Mouse (Mus musculus) hindbrain, embryonic 10.5 days (tissue): ENCODE data around the gene Teddm1b. TPM values are rescaled to one million over a fixed set of nuclear protein-coding genes. Genes with fewer than 3 reads are reported as not detected.
"Not testable (repeated sequence)": the region's sequence is repeated elsewhere in the genome, so short reads cannot be mapped to it uniquely, and the experiment has no call there.

Source experiments
- DNase-seq: peaks from one replicate; pipeline ENCODE4 v3.0.0-alpha.2; 2017; ENCODE audit warnings: low spot score
- H3K27ac ChIP-seq: fragments of 300-500 bp; sonication (generic); 2 replicates; pipeline ENCODE4 v1.5.1; 2016; ENCODE audit warnings: mild to moderate bottlenecking, moderate library complexity
- H3K27me3 ChIP-seq: fragments of 300-500 bp; sonication (generic); 2 replicates; pipeline ENCODE4 v1.6.1; 2016; ENCODE audit warnings: mild to moderate bottlenecking; ENCODE audit not compliant: poor library complexity, insufficient read depth, severe bottlenecking
- H3K36me3 ChIP-seq: fragments of 300-500 bp; sonication (generic); 2 replicates; pipeline ENCODE4 v1.6.1; 2016; ENCODE audit warnings: mild to moderate bottlenecking, moderate library complexity
- H3K4me1 ChIP-seq: fragments of 300-500 bp; sonication (generic); replicated peaks from 2 replicates; pipeline ENCODE4 v1.6.1; 2016; ENCODE audit warnings: mild to moderate bottlenecking
- H3K4me3 ChIP-seq: fragments of 300-500 bp; sonication (generic); 2 replicates; pipeline ENCODE4 v1.5.1; 2016; ENCODE audit warnings: mild to moderate bottlenecking, moderate library complexity
- H3K9me3 ChIP-seq: fragments of 300-500 bp; sonication (generic); 2 replicates; pipeline ENCODE4 v1.6.1; 2016; ENCODE audit warnings: mild to moderate bottlenecking, moderate library complexity
- WGBS: fragments of 180-500 bp; shearing (Covaris S2); methylation state at CpG from one replicate; pipeline ENCODE4 v1.1.7; 2016; 5-methylcytosine and 5-hydroxymethylcytosine counted together
- polyA plus RNA-seq: library from polyadenylated mRNA; unstranded; fragments of >200 nt; fragmentation: Nextera tagmentation; extraction: Ambion mirVana; gene quantifications from 2 replicates; pipeline ENCODE4 v1.2.1, GENCODE M21; 2016

Gene Teddm1b
- 0.56 and 0.58 TPM in 2 replicates for polyA plus RNA-seq

GRCm38 (mm10) chr1:153874045-153874444 is at the start of gene Teddm1b:
Gene Teddm1b (plus strand): TSS chr1:153874345.
- H3K27ac ChIP-seq: no peak within 1 kb of the TSS
- H3K36me3 ChIP-seq: no peaks in the 10 kb centered on the region
- H3K4me1 ChIP-seq: no peaks in the 10 kb centered on the region
- no peaks in the 10 kb centered on the region for H3K27me3 ChIP-seq
- H3K4me3 ChIP-seq: no peak within 1 kb of the TSS
- no peak for DNase-seq
- WGBS: 90% methylated on average over 6 of the region's 6 CpGs
- H3K9me3 ChIP-seq: no peaks in the 10 kb centered on the region

- no peaks in the 10 kb centered on the region for H3K4me1 ChIP-seq
- H3K4me3 ChIP-seq: no peak overlapping the region
- H3K27ac ChIP-seq: no peak overlapping the region
- H3K27me3 ChIP-seq: no peaks in the 10 kb centered on the region
- no peak for DNase-seq
- H3K9me3 ChIP-seq: no peaks in the 10 kb centered on the region
- WGBS: 84% methylated on average over 4 of the region's 4 CpGs
- no peaks in the 10 kb centered on the region for H3K36me3 ChIP-seq
Observed at GRCm38 (mm10) chr1:153830746-153831145, 43.4 kb upstream of the Teddm1b start.

- no peaks in the 10 kb centered on the region for H3K9me3 ChIP-seq
- 87% methylated on average over 4 of the region's 4 CpGs for WGBS
- no peak overlapping the region for H3K4me3 ChIP-seq
- H3K27ac ChIP-seq: no peak overlapping the region
- no peaks in the 10 kb centered on the region for H3K4me1 ChIP-seq
- H3K27me3 ChIP-seq: no peaks in the 10 kb centered on the region
- no peaks in the 10 kb centered on the region for H3K36me3 ChIP-seq
- DNase-seq: no peak
Observed at GRCm38 (mm10) chr1:153836036-153836435, 38.1 kb upstream of the Teddm1b start.

GRCm38 (mm10) chr1:153842121-153842740 is 31.9 kb upstream of the Teddm1b start:
- DNase-seq: no peak
- Histone ChIP-seq H3K27me3 (no peaks in the 10 kb centered on the region), H3K4me3 (no peak overlapping the region), H3K27ac (no peak overlapping the region), H3K36me3 (no peaks in the 10 kb centered on the region), H3K4me1 (no peaks in the 10 kb centered on the region), H3K9me3 (no peaks in the 10 kb centered on the region)
- WGBS: 90% methylated on average over 11 of the region's 11 CpGs

GRCm38 (mm10) chr1:153844042-153844441 is 30.1 kb upstream of the Teddm1b start, which contains the start of gene Rgsl1:
Gene Rgsl1 (minus strand): TSS chr1:153844142.
- Histone ChIP-seq H3K36me3 (no peaks in the 10 kb centered on the region), H3K27ac (no peak within 1 kb of the TSS), H3K27me3 (no peaks in the 10 kb centered on the region), H3K4me3 (no peak within 1 kb of the TSS), H3K9me3 (no peaks in the 10 kb centered on the region), H3K4me1 (no peaks in the 10 kb centered on the region)
- DNase-seq: no peak
- WGBS: 97% methylated on average over 8 of the region's 8 CpGs

GRCm38 (mm10) chr1:153846420-153846819 is 27.7 kb upstream of the Teddm1b start:
- Histone ChIP-seq H3K27me3 (no peaks in the 10 kb centered on the region), H3K27ac (no peak overlapping the region), H3K4me1 (no peaks in the 10 kb centered on the region), H3K36me3 (no peaks in the 10 kb centered on the region), H3K9me3 (no peaks in the 10 kb centered on the region), H3K4me3 (no peak overlapping the region)
- no peak for DNase-seq
- 90% methylated on average over 7 of the region's 7 CpGs for WGBS

GRCm38 (mm10) chr1:153846867-153847266 is 27.3 kb upstream of the Teddm1b start:
- H3K9me3 ChIP-seq: no peaks in the 10 kb centered on the region
- no peak for DNase-seq
- no peak overlapping the region for H3K27ac ChIP-seq
- no peaks in the 10 kb centered on the region for H3K36me3 ChIP-seq
- H3K4me1 ChIP-seq: no peaks in the 10 kb centered on the region
- H3K4me3 ChIP-seq: no peak overlapping the region
- WGBS: 30% methylated on average over 6 of the region's 6 CpGs
- H3K27me3 ChIP-seq: no peaks in the 10 kb centered on the region

GRCm38 (mm10) chr1:153852696-153853095 is 21.4 kb upstream of the Teddm1b start:
- not testable (repeated sequence) for H3K27ac ChIP-seq, H3K36me3 ChIP-seq, H3K9me3 ChIP-seq, H3K27me3 ChIP-seq, H3K4me1 ChIP-seq, H3K4me3 ChIP-seq, DNase-seq
- WGBS: 86% methylated on average over 7 of the region's 7 CpGs

GRCm38 (mm10) chr1:153855946-153856345 is 18.2 kb upstream of the Teddm1b start:
- no peaks in the 10 kb centered on the region for H3K36me3 ChIP-seq
- 81% methylated on average over 8 of the region's 8 CpGs for WGBS
- H3K4me3 ChIP-seq: no peak overlapping the region

GRCm38 (mm10) chr1:153880391-153880790 is 6.2 kb downstream of the Teddm1b start:
- 95% methylated on average over 17 of the region's 17 CpGs for WGBS
- not testable (repeated sequence) for H3K9me3 ChIP-seq, H3K4me3 ChIP-seq, H3K27ac ChIP-seq, H3K4me1 ChIP-seq, H3K27me3 ChIP-seq, H3K36me3 ChIP-seq, DNase-seq

More at GRCm38 (mm10) chr1:153855946-153856345, 18.2 kb upstream of the Teddm1b start:
- no peaks in the 10 kb centered on the region for H3K27me3 ChIP-seq
- H3K27ac ChIP-seq: no peak overlapping the region
- no peaks in the 10 kb centered on the region for H3K4me1 ChIP-seq
- DNase-seq: no peak
- no peaks in the 10 kb centered on the region for H3K9me3 ChIP-seq

- 46% methylated on average over 17 of the region's 17 CpGs for WGBS
- no peak for DNase-seq
- Histone ChIP-seq H3K4me3 (no peak overlapping the region), H3K27ac (peak overlapping the region; percentile 45; the same call in 1 of the 2 replicates), H3K9me3 (no peaks in the 10 kb centered on the region), H3K36me3 (no peaks in the 10 kb centered on the region), H3K4me1 (peaks cover 5% of the 10 kb centered on the region), H3K27me3 (no peaks in the 10 kb centered on the region)
Observed at GRCm38 (mm10) chr1:153886024-153886633, 12.0 kb downstream of the Teddm1b start.

- H3K4me3 ChIP-seq: no peak overlapping the region
- WGBS: 96% methylated on average over 10 of the region's 10 CpGs
Observed at GRCm38 (mm10) chr1:153890121-153890520, 16.0 kb downstream of the Teddm1b start.

GRCm38 (mm10) chr1:153891442-153891841 is 17.3 kb downstream of the Teddm1b start, which contains the start of gene Teddm1a:
Gene Teddm1a (plus strand): TSS chr1:153891742.
- no peak for DNase-seq
- Histone ChIP-seq H3K4me3 (no peak within 1 kb of the TSS), H3K36me3 (no peaks in the 10 kb centered on the region), H3K4me1 (peaks cover under 1% of the 10 kb centered on the region; the same call in 1 of the 2 replicates), H3K27me3 (no peaks in the 10 kb centered on the region), H3K9me3 (no peaks in the 10 kb centered on the region), H3K27ac (no peak within 1 kb of the TSS)
- WGBS: 74% methylated on average over 4 of the region's 4 CpGs

More at GRCm38 (mm10) chr1:153890121-153890520, 16.0 kb downstream of the Teddm1b start:
- Histone ChIP-seq H3K36me3 (no peaks in the 10 kb centered on the region), H3K27ac (no peak overlapping the region), H3K27me3 (no peaks in the 10 kb centered on the region), H3K9me3 (no peaks in the 10 kb centered on the region), H3K4me1 (peaks cover 5% of the 10 kb centered on the region)
- no peak for DNase-seq
